Mouse (Mus musculus) forebrain, embryonic 10.5 days (tissue): ENCODE measurements around the gene Rdh13. TPM values are rescaled to one million over a fixed set of nuclear protein-coding genes. Genes with fewer than 3 reads are reported as not detected.
A peak's percentile ranks its signal among the peaks of the same experiment; 100 is the strongest.

Experiments used
- DNase-seq: peaks from one replicate; pipeline ENCODE4 v3.0.0-alpha.2; 2017; ENCODE audit warnings: low spot score; ENCODE audit errors: extremely low spot score
- H3K27ac ChIP-seq: fragments of 300-500 bp; sonication (generic); 2 replicates; pipeline ENCODE4 v1.5.1; 2016; ENCODE audit warnings: mild to moderate bottlenecking
- H3K27me3 ChIP-seq: fragments of 300-500 bp; sonication (generic); 2 replicates; pipeline ENCODE4 v1.6.1; 2016; ENCODE audit warnings: mild to moderate bottlenecking; ENCODE audit not compliant: poor library complexity, severe bottlenecking
- H3K36me3 ChIP-seq: fragments of 300-500 bp; sonication (generic); replicated peaks from 2 replicates; pipeline ENCODE4 v1.6.1; 2016; ENCODE audit warnings: mild to moderate bottlenecking, moderate library complexity
- H3K4me1 ChIP-seq: fragments of 300-500 bp; sonication (generic); 2 replicates; pipeline ENCODE4 v1.6.1; 2016
- H3K4me3 ChIP-seq: fragments of 300-500 bp; sonication (generic); 2 replicates; pipeline ENCODE4 v1.5.1; 2016; ENCODE audit warnings: mild to moderate bottlenecking, moderate library complexity
- H3K9me3 ChIP-seq: fragments of 300-500 bp; sonication (generic); 2 replicates; pipeline ENCODE4 v1.6.1; 2016; ENCODE audit warnings: mild to moderate bottlenecking, moderate library complexity
- WGBS: fragments of 180-500 bp; shearing (Covaris S2); methylation state at CpG from one replicate; pipeline ENCODE4 v1.1.7; 2016; 5-methylcytosine and 5-hydroxymethylcytosine counted together
- polyA plus RNA-seq: library from polyadenylated mRNA; unstranded; fragments of >200 nt; fragmentation: Nextera tagmentation; extraction: Ambion mirVana; gene quantifications from 2 replicates; pipeline ENCODE4 v1.2.1, GENCODE M21; 2016

Gene Rdh13
- polyA plus RNA-seq = 34.6 and 36.3 TPM in 2 replicates

GRCm38 (mm10) chr7:4445216-4445791 is at the start of gene Rdh13:
Gene Rdh13 (minus strand): TSS chr7:4445649.
- DNase-seq = peak; percentile 89
- H3K27ac ChIP-seq = peak within 1 kb of the TSS; percentile 89
- peaks cover 19% of the 10 kb centered on the region for H3K4me1 ChIP-seq
- no peaks in the 10 kb centered on the region for H3K9me3 ChIP-seq
- whole genome bisulfite sequencing = under 1% methylated on average over 35 of the region's 35 CpGs
- H3K27me3 ChIP-seq = no peaks in the 10 kb centered on the region
- H3K36me3 ChIP-seq = peaks cover 40% of the 10 kb centered on the region
- peak within 1 kb of the TSS; percentile 80 for H3K4me3 ChIP-seq

- no peak for DNase-seq
- peaks cover 89% of the 10 kb centered on the region for H3K36me3 ChIP-seq
- no peaks in the 10 kb centered on the region for H3K27me3 ChIP-seq
- no peak overlapping the region for H3K4me3 ChIP-seq
- H3K9me3 ChIP-seq = no peaks in the 10 kb centered on the region
- peaks cover 18% of the 10 kb centered on the region for H3K4me1 ChIP-seq
- H3K27ac ChIP-seq = no peak overlapping the region
- 85% methylated on average over 1 of the region's 1 CpGs for WGBS
These were observed 48.5 kb upstream of the Rdh13 start for GRCm38 (mm10) chr7:4493991-4494390.

GRCm38 (mm10) chr7:4492284-4493224 is 47.1 kb upstream of the Rdh13 start:
- Histone ChIP-seq H3K4me1 (peaks cover 3% of the 10 kb centered on the region; the same call in 1 of the 2 replicates), H3K27me3 (no peaks in the 10 kb centered on the region), H3K27ac (no peak overlapping the region), H3K4me3 (no peak overlapping the region), H3K9me3 (no peaks in the 10 kb centered on the region), H3K36me3 (peaks cover 100% of the 10 kb centered on the region)
- no peak for DNase-seq
- WGBS = 93% methylated on average over 13 of the region's 13 CpGs

- no peaks in the 10 kb centered on the region for H3K4me1 ChIP-seq
- WGBS = 94% methylated on average over 6 of the region's 6 CpGs
- DNase-seq = no peak
- H3K4me3 ChIP-seq = no peak overlapping the region
- H3K9me3 ChIP-seq = no peaks in the 10 kb centered on the region
- H3K36me3 ChIP-seq = peaks cover 100% of the 10 kb centered on the region
- H3K27me3 ChIP-seq = no peaks in the 10 kb centered on the region
- H3K27ac ChIP-seq = no peak overlapping the region
These were observed 45.9 kb upstream of the Rdh13 start for GRCm38 (mm10) chr7:4491308-4491707.

- Histone ChIP-seq H3K36me3 (peaks cover 66% of the 10 kb centered on the region), H3K27ac (no peak overlapping the region), H3K4me1 (peaks cover 24% of the 10 kb centered on the region), H3K27me3 (peaks cover 7% of the 10 kb centered on the region), H3K4me3 (no peak overlapping the region), H3K9me3 (0 out of 2 replicates have a peak, but pooled peaks cover 6% of the 10 kb centered on the region)
- DNase-seq = no peak
- 92% methylated on average over 12 of the region's 12 CpGs for WGBS
These were observed 36.8 kb upstream of the Rdh13 start for GRCm38 (mm10) chr7:4482281-4482680.

- Histone ChIP-seq H3K27me3 (peaks cover 31% of the 10 kb centered on the region), H3K4me3 (peak overlapping the region; percentile 65; the same call in 1 of the 2 replicates), H3K36me3 (peaks cover 40% of the 10 kb centered on the region), H3K27ac (no peak overlapping the region), H3K9me3 (0 out of 2 replicates have a peak, but pooled peaks cover 6% of the 10 kb centered on the region), H3K4me1 (peaks cover 25% of the 10 kb centered on the region)
- DNase-seq = peak; percentile 56
- 26% methylated on average over 6 of the region's 6 CpGs for WGBS
These were observed 34.2 kb upstream of the Rdh13 start for GRCm38 (mm10) chr7:4479674-4480073.

- H3K27ac ChIP-seq = peak overlapping the region; percentile 93
- peaks cover 32% of the 10 kb centered on the region for H3K36me3 ChIP-seq
- peaks cover 39% of the 10 kb centered on the region for H3K27me3 ChIP-seq
- peak overlapping the region; percentile 65 for H3K4me3 ChIP-seq
- no peak for DNase-seq
- peaks cover 29% of the 10 kb centered on the region for H3K4me1 ChIP-seq
- WGBS = 2% methylated on average over 16 of the region's 16 CpGs
- H3K9me3 ChIP-seq = 0 out of 2 replicates have a peak, but pooled peaks cover 6% of the 10 kb centered on the region
These were observed 33.4 kb upstream of the Rdh13 start for GRCm38 (mm10) chr7:4478796-4479291.

- peak; percentile 87 for DNase-seq
- 0 out of 2 replicates have a peak, but pooled peaks cover 6% of the 10 kb centered on the region for H3K9me3 ChIP-seq
- peak overlapping the region; percentile 93 for H3K27ac ChIP-seq
- peaks cover 30% of the 10 kb centered on the region for H3K4me1 ChIP-seq
- peak overlapping the region; percentile 65 for H3K4me3 ChIP-seq
- under 1% methylated on average over 39 of the region's 39 CpGs for WGBS
- peaks cover 26% of the 10 kb centered on the region for H3K36me3 ChIP-seq
- peaks cover 46% of the 10 kb centered on the region for H3K27me3 ChIP-seq
These were observed 32.8 kb upstream of the Rdh13 start for GRCm38 (mm10) chr7:4478021-4478795.

GRCm38 (mm10) chr7:4473940-4474339 is 28.5 kb upstream of the Rdh13 start:
- Histone ChIP-seq H3K9me3 (0 out of 2 replicates have a peak, but pooled peaks cover 6% of the 10 kb centered on the region), H3K36me3 (no peaks in the 10 kb centered on the region), H3K27me3 (peaks cover 85% of the 10 kb centered on the region), H3K27ac (no peak overlapping the region), H3K4me3 (peak overlapping the region; percentile 22; the same call in 1 of the 2 replicates), H3K4me1 (peaks cover 37% of the 10 kb centered on the region)
- no peak for DNase-seq
- WGBS = 10% methylated on average over 19 of the region's 19 CpGs

- Histone ChIP-seq H3K36me3 (no peaks in the 10 kb centered on the region), H3K9me3 (no peaks in the 10 kb centered on the region), H3K27ac (no peak overlapping the region), H3K27me3 (peaks cover 77% of the 10 kb centered on the region), H3K4me1 (peaks cover 23% of the 10 kb centered on the region), H3K4me3 (peak overlapping the region; percentile 46)
- DNase-seq = peak; percentile 79
- WGBS = under 1% methylated on average over 24 of the region's 24 CpGs
These were observed 25.7 kb upstream of the Rdh13 start for GRCm38 (mm10) chr7:4471179-4471555.

GRCm38 (mm10) chr7:4470275-4471178 is 25.1 kb upstream of the Rdh13 start:
- Histone ChIP-seq H3K4me3 (peak overlapping the region; percentile 46), H3K27me3 (peaks cover 70% of the 10 kb centered on the region), H3K4me1 (peaks cover 23% of the 10 kb centered on the region), H3K9me3 (no peaks in the 10 kb centered on the region), H3K27ac (no peak overlapping the region), H3K36me3 (no peaks in the 10 kb centered on the region)
- 2% methylated on average over 35 of the region's 35 CpGs for WGBS
- peak; percentile 68 for DNase-seq
